Mouse (Mus musculus) heart, postnatal 4 days (tissue): ENCODE data around the gene Ptprd. TPM values are rescaled to one million over a fixed set of nuclear protein-coding genes. Genes with fewer than 3 reads are reported as not detected.

Experiments used
- DNase-seq: peaks from one replicate; pipeline ENCODE4 v3.0.0; 2021
- total RNA-seq, 2 experiments: library from RNA; stranded (reverse); gene quantifications; 2 replicates each; pipeline ENCODE4 v1.2.3; 2021

The Ptprd gene
- total RNA-seq, 2 experiments from 2014 or later = 42.8 to 45.5 TPM

DNA sequence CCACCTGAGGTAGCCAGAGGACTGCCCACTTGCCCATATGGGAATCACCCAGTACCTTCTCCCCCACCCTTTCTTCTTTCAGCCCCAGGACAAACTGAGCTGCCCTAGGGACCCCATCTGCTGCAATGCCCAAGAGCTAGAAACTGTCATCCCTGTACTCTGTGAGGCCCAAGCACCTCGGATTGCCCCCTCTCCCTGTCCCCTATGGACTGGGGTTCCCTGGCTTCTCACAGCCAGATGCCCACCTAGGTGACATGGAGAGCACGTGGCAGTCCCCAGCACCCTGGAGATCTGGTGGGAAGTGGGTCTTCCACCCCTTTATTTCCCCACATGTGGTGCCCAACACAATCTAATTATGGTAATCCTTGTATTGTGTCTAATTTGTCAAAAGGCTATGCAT lies 331.5 kb downstream of the Ptprd start:
- no peak for DNase-seq

DNA sequence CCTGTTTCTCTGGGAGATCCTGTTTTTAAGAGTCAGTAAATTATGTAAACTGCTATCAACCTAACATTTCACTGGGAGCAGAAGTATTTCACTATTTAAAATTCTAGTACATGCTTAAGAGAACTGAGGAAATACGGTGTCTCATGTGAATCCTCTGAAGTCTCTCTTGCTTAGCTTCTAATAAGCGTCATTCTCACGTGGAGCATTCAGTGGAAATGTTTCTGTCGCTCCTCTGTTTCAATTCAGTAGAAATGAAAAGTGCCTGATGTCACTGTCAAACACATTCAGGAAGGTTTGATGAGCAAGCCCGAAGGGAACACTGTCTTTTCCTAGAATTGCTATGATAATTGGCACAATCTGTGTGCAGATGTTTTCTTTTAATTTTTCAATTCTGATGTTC lies 350.5 kb downstream of the Ptprd start:
- no peak for DNase-seq

DNA sequence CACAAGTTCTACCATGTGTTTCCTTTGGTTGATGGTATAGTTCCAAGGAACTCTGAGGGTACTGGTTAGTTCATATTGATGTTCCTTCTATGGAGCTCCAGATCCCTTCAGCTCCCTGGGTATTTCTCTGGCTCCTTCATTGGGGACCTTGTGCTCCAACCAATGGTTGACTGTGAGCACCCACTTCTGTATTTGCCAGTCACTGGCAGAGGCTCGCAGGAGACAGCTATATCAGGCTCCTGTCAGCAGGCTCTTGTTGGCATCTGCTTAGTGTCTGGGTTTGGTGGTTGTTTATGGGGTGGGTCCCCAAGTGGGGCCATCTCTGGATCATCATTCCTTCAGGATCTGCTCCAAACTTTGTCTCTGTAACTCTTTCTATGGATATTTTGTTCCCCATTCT lies 414.4 kb downstream of the Ptprd start:
- DNase-seq = peak; percentile 10

DNA sequence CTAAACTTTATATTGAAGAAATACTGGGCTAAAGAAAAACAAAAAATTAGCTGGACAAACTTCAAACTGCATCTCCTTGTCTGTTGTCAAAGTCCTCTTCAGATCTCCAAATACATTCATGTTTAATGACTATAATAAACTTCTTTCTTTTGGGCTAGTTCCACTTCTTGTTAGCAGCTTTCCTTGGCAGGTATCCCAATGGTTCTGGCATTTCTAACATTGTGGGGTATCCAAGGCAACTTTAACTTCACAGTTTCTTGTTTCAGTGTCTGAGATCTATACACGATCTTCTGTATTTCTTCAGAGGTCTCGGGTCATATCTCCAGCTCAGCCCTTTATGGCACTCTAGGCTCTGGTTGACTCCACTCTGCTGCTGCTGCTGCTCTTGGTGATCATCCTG lies 434.5 kb downstream of the Ptprd start:
- DNase-seq = no peak

DNA sequence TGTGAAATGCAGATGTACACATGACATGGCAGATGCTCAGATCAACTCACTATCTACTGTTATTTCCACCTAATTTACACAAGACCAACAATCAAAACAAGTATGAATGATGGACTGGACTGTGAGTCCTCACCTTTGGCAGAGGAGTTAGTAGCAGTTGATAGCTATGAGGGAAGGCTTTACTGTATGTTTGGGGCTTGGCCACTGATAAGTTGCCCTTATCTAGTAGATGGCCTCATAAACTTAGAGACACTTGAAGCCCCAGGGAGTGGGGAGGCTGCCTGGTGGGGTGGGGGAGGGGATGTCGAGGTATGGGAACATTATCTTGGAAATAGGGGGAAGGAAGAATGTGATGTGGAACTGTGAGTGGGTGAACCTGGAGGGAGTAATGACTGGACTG lies 448.0 kb downstream of the Ptprd start:
- DNase-seq = no peak

DNA sequence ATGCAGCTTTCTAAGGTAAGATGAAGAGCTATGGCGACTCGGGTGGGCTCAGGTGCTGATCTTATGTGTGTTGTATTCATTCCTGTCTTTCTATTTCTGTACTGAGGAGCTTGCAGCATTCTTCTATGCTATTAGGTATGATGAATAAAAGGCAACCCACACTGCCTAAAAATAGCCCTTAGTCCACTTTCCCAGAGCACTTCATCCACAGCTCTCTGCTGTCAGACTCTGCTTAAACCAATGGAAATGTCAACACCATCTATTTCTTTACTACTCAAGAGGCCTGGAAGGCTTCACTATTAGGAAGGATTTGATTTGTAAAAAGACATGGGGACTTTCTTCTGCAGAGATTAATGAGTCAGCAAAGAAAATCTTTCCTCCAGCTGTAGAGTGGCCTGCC lies 468.4 kb downstream of the Ptprd start:
- DNase-seq = peak; percentile 5

DNA sequence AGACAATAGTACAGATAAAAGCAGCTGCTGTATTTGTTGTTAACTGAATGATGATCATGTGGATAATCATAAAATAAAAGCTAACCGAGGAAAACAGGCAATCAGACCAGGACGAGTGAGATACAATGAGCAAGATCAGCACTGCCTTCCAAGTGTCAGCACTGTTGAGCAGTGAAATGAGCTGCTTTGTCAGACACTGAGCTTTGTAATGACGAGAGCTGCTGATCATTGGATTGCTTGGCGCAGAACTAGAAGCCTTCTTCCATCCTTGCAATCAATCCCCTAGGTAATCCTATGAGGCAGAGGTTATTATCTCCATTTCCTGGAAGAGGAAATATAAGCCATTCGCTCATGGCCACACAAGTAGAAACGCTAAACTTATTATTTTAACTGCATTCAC lies 489.9 kb downstream of the Ptprd start:
- DNase-seq = no peak

DNA sequence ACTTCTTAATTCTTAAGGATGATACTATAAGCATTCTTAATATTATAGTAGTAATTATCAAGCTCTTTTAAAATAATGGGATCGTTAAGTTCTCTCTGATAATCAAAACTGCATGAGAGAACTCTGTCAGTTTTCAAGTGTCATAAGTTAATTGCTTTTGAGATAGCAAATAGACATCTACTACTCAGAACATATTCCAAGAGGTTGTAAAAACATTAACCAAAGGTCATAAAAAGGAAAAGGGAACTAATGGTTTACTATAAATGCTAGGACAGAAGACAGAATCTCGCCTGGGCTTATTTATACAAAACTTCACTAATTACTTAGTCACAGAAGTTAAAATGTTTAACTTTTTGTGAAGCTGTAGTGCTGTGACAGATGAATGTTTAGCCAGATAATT lies 494.0 kb downstream of the Ptprd start:
- DNase-seq = no peak

DNA sequence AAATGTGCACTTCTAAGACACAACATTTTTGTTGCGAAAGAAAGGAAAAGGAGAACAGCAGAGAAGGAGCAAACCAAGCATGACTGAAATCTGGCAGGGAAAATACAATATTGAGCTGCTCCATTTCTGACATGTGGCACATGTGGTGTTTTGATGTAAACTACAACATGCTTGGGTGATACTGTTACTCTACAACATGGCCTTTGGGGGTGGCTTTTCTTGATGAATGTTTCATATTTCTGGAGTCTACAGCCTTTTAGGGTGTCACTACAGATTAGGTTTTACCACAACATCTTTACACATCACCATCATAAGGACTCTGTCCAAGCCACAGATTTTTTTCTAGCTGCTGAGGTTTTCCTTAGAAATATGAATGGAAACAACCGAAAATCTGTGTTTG lies 501.5 kb downstream of the Ptprd start:
- no peak for DNase-seq

DNA sequence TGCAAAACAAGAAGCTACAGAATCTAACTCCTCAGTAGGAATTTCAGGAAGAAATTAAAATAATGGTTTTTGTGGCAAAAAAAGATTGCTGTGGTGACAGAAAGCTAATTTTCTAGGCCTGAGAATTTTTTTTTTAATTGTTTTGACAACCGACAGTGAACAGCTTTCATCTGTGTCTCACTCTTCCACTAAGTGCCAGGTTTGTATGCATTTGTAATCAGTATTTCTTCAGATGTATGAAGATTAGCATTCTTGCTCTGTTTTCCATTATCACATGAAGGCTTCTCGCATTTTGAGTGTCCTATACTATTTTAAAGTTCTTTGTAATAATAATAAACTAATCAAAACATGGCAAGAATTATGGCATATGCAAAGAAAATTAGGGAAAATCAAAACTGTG lies 513.5 kb downstream of the Ptprd start:
- DNase-seq = no peak

DNA sequence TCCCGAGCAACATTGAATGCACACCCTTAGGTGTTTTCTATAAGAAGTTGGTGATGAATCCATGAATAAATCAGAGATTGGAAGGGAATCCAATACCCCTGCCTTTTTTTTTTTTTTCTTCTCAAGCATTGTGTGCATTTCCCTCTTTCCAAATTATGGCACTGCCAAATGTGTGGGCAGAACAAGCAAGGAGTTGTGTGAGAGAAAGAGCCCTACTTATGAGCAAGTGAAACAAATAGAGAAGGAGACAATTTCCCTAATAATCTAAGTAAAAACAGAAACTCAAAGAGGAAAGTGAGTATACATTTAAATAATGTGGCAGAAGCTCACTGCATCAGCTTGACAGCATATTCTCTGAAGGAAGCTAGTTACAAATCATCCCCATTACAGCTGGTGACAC lies 536.0 kb downstream of the Ptprd start:
- no peak for DNase-seq

DNA sequence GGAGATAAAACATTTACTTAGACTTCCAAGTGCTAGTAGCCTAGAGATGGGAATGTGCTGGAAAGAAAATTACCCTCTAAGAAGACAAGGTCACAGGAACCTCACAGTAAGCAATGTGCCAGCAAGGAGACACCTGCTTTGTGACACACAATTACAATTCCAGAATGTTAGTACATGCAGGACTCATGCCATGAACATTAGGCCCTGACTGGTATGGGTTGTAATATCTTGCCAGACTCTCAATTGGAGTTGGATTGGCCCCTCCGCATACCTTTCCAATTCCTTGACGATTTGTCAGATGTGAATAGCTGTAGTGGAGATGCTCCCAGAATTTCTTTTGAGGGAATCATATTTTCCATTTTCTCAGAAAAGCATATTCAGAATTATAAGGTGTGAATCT lies 547.0 kb downstream of the Ptprd start:
- no peak for DNase-seq

DNA sequence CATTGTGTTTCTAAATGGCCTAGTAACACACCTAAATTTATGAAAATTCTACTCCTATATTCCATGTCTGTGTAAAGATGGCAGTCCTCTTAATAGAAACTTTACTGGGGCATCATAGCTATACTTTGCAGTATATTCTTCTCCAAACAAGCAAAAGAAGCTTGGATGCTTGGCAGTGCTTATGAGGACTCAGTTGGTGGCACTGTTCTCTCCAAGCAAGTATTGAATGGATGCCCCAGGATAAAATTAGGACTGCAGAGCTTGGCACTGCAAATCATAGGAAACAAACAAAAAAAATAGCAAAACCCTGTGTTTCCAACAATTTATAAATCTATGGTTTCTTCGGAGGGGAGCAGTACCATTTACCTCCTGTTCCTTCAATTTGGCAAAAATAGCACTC lies 549.5 kb downstream of the Ptprd start:
- DNase-seq = no peak

DNA sequence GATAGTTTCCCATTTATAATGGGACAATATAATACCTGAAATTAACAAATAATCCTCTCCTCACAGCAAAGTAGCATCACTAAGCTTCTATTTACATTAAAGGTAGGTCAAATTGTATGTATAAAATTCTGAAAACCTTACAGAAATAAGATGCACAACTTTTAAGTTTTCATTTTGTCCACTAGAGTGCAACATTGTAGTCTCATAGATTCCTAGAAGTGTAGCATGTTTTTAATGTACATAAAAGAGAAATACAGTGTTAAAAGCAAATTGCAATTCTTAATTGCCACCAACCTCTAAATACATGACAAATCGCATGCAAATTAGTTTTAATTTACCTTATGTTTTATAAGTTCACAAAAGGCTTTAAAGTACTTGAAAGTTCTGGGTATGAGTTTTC lies 556.1 kb downstream of the Ptprd start:
- no peak for DNase-seq

DNA sequence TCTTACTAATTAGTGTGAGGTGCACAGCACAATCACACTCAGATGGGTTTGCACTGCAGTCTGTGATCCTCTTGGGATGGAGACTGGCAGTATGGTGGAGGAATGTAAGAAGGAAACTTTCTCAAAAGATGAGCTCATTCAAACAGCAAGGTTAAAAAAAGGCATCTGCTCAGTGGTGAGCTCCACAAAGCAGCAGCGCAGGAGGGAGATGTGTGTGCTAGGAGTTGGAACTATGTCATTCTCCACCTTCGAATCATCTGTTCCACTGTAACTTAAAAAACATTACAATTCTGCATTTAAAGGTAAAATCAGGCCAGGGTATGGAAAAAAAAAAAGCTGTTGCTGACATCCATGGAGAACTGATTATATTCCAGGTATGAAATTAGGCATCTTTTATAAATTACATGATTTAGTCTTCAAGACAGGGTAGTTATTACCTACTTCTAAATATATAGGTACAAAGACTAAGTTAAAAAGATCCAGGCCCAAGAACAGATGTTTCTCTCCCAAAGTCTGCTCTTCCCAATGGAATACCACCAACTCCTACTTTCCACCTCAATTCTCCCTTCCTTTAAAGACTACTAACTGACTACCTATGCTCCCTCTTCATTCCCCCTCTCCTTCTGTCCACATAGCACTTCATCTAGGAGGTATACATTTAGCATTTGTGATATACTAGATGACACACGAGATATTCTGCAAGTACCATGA lies 562.0 kb downstream of the Ptprd start:
- no peak for DNase-seq

DNA sequence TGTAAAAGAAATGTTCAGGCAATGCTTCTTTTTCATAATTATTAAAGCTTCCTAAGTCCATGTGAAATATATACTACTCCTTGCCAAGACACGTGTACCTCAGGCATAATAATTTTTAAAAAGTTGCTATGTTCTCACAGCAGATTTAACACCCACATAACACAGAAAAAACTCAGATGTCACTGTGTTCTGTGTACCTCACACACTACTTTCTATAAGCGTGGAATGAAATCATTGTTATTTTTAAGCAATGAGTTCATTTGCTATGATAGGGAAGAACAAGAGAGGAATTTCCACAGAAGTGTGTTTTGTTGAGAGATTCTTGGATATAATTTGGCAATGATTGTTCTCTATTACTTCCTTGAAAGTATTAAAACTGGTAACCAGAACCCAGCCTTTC lies 562.9 kb downstream of the Ptprd start:
- DNase-seq = no peak

DNA sequence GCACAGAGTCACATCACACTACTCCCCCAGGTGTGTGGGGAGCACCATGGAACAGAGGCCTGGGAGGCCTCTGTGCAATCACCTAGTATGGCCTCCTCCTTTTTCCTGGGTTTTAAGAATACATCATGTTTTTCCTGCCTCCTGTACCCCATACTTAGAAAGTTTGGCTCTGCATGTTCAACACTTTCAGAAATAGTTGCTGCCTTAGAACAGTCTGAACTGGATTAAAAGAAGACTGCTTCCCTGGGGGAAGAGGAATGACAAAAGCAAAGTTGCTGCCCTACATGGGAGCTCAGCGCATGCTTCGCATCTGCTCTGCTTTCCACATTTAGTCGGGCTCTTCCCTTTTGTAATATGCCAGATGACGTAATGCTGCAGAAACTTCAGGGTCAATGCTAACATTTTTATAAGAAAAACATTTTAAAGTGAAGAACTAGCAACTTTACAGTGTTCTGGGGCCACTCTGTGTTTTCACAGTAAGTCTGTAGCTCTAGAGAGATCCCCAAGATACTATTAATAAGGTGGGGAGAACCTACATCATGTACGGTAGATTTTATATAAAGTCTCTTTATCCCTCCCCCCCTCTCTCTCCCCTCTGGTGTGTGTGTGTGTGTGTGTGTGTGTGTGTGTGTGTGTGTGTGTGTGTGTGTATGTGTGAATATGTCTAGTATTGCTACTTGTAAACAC lies 564.2 kb downstream of the Ptprd start:
- DNase-seq = no peak

DNA sequence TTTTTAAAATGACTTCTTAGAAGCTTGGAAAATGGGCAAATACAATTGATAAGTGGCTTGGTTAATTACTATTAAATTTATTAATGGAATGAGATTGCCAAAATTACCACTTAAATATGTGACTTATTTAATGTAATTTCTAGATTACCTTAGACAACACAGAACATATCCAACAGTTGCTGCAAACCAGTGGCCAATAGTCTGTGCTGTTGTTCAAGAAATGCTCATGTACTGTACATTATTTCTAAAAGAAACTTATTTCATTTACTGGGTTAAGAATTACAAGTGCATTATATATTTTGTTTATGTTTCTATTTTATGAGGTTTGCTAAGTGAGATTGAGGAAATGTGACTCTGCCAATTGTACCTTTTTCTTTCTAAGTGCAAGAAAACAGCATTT lies 567.3 kb downstream of the Ptprd start:
- DNase-seq = peak; percentile 8

DNA sequence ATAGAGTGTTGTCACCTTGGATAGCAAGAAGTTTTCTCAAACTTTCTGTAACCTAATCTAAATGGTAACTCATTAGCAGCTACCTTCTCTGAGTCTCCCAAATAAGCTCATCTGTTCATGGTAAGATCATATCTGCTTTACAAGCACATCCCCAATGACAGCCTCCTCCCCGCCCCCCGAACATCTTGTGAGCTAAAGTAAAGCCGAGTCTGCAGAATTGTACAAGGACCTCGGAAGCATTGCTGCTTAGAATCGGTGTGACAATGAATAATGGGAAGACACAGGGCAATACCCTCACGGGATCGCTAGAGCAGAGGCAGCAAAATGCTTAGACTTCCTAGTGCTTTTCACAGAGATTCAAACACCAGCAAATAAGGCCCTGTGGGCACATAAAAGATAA lies 571.7 kb downstream of the Ptprd start:
- no peak for DNase-seq

DNA sequence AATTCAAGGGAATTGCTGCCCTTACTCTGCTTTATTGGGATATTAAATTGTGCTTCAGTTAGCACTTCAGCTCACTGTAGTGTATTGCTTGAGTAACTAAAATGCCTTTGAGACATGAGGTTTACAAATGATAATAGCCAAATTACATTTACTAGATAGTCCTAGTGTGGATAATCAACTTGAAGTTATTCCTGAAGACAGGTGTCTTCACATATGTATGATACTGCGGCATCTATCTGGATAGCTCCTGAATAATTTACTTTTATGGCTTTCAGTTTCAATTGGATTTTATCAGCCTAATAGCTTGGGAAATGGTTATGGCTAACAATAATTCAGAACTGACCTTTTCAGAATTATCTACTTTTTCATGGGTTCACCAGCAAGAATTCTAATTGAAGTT lies 598.6 kb downstream of the Ptprd start:
- DNase-seq = no peak

DNA sequence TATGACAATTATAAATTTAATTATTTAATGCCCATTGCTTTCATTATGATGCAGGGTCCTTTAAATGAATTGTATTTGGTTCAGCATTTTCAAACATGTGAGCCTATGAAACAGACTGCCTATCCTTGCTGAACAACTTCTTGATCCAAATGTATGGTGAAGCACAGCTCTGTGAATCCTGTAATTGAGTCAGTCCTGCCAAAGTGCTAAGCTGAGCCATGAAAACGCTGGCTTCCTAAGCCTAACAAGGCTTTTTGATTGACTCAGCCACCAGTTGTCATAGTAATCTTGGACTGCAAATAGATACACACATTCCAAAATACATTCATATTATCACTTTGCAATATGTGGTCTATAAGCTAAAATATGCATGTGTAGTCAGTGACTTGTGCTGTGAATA lies 625.1 kb downstream of the Ptprd start:
- DNase-seq = no peak

DNA sequence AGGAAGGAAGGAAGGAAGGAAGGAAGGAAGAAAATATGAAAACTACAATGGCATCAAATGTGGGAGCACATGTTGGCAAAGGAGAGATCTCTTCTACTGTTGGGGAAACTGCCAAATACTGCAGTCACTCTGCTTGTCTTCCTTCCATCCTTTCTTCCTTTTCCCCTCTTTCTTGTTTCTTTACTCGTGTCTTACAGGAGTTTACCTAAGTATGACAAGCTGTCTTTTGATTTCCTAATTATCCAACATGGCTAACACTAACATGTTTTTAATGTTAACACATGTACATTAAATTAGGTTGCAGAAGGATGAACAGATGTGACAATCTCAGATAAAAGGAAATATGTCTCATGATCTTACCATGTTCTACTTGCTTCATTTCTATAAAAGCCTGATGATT lies 625.5 kb downstream of the Ptprd start:
- no peak for DNase-seq

DNA sequence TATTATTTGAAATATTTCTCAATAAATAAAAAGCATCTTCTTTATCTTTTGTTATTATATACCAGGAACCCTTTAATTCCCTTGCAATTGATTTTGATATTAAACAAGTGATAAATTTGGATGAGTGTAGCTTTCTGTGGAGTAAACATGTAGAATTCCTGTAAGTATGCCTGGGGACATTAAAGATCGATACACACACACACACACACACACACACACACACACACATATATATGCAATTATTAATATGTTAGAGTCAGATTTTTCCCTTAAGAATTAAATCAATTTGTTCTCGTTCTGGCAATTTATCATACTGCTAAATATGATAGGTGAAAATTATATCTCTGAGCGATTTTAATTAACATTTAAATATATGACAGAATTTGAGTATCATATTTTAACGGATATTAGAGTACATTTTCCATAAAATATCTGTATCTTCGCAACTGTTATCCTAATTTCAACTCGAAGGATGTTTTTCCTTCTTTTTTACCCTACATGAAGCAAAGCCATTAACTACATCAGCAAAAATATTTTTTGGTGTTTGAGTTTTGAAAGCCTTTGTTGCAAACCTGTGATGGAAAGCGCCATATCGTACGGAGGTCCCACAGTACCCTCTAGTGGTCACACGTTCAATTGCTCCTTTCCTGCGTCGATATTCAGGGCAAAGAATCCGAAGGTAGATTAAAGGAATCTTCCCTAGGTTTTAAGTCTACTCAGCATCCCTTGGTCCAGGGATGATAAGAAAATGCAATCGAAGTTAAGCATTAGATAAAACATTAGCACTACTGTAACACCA lies 653.2 kb downstream of the Ptprd start:
- peak; percentile 57 for DNase-seq

DNA sequence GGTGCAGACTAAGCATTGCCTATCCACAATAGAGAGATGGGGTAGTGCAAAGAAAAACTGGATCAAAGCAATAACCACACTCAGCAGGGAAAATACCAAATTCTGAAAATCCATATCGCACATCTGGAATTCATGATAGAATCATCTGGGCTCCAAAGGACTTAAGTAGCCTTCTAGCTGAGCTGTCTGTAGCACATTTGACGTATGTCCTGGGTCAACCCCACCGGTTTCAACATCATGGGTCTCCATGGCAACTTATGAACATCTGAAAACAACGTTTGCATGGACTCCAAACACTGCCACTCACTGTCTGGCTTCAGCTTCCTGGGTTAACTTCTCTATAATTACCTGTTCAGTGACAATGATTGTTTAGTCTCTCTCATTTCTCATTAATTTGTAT lies 655.9 kb downstream of the Ptprd start:
- DNase-seq = no peak
